Mouse (Mus musculus): Measurements from ENCODE around the gene Fhad1.

- TF ChIP-seq CTCF (IDR thresholded peaks at IDR 0.05; ENCODE audit: low read depth, low read length) (no peak), POLR2A (IDR thresholded peaks at IDR 0.05; ENCODE audit: insufficient read depth, low read length) (no peak), EP300 (IDR thresholded peaks at IDR 0.05; ENCODE audit: insufficient read depth, low read depth, low read length) (no peak)
Measured at GRCm38 (mm10) chr4:141882858-141883257, 132.0 kb downstream of the Fhad1 start.

All from ES-Bruce4 (cell line).